Mouse (Mus musculus): ENCODE measurements at regions not wholly inside any gene's neighbourhood (a gene's known extent, or its start where the extent isn't known, plus 50 kb on each side); places are given as distances from the start of the nearest gene placed in this dataset.
A peak's percentile ranks its signal among the peaks of the same experiment; 100 is the strongest.

- no peak overlapping the region for H3K9ac ChIP-seq
- ATAC-seq (ENCODE audit: insufficient read depth): no peak
- no peak overlapping the region for H3K27ac ChIP-seq (replicated peaks)
- no peaks in the 10 kb centered on the region for H3K36me3 ChIP-seq (replicated peaks)
- H3K4me1 ChIP-seq (replicated peaks): no peaks in the 10 kb centered on the region
- H3K9me3 ChIP-seq (replicated peaks): no peaks in the 10 kb centered on the region
- H3K4me2 ChIP-seq: no peak overlapping the region
- H3K27me3 ChIP-seq: no peaks in the 10 kb centered on the region
- H3K4me3 ChIP-seq (replicated peaks): no peak overlapping the region
Measured at GRCm38 (mm10) chr1:154124981-154125380, 76.0 kb upstream of the Zfp648 start.

DNA sequence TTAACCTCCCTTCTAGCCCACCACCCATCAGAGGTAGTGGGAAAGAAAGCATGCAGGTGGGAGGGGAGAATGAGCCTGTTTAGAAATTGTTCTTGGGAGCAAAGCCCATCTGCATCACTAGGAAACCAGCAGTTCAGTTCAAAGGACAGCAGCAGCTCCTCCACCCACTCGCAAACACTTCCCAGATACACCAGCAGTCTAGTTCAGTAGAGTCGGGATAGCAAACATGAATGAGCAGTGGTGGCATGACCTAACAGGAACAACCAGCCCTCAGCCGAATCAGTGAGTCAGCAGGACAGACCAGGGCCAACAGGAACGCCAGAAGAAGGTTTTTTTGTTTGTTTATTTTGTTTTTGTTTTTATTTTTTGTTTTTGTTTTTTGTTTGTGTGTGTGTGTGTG is 74.5 kb upstream of the Zfp648 start:
- no peak overlapping the region for H3K4me2 ChIP-seq
- no peaks in the 10 kb centered on the region for H3K27me3 ChIP-seq
- no peak overlapping the region for H3K4me3 ChIP-seq (replicated peaks)
- H3K27ac ChIP-seq (replicated peaks): no peak overlapping the region
- peak; percentile 51 for ATAC-seq (ENCODE audit: insufficient read depth)
- no peaks in the 10 kb centered on the region for H3K36me3 ChIP-seq (replicated peaks)
- H3K9me3 ChIP-seq (replicated peaks): no peaks in the 10 kb centered on the region
- no peaks in the 10 kb centered on the region for H3K4me1 ChIP-seq (replicated peaks)
- no peak overlapping the region for H3K9ac ChIP-seq
- 39% methylated on average over 4 of the region's 4 CpGs for WGBS (ENCODE audit: insufficient replicate concordance)

DNA sequence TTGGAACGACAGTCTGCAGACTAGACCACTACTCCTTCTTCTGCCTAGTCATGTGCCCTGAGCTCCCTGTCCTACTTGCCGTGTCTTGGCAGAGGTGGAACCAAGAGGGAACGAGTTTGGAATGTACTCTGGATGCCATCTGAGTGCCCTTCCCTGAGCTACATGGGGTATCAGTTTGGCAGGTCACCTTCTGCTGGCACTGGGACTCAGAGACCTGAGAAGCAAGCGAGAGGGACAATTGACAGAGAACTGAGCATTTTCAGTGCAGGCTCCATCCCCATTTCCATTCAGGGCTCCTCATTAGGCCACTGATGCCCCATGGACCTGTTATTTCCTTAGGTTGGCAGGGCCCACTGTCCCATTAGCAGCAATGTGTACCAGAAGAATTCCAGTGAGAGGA is 61.5 kb upstream of the Zfp648 start:
- no peaks in the 10 kb centered on the region for H3K36me3 ChIP-seq (replicated peaks)
- H3K4me2 ChIP-seq: no peak overlapping the region
- no peak overlapping the region for H3K27ac ChIP-seq (replicated peaks)
- H3K9me3 ChIP-seq (replicated peaks): no peaks in the 10 kb centered on the region
- WGBS (ENCODE audit: insufficient replicate concordance): 38% methylated on average over 4 of the region's 4 CpGs
- H3K4me3 ChIP-seq (replicated peaks): no peak overlapping the region
- H3K9ac ChIP-seq: no peak overlapping the region
- no peaks in the 10 kb centered on the region for H3K4me1 ChIP-seq (replicated peaks)
- ATAC-seq (ENCODE audit: insufficient read depth): no peak
- H3K27me3 ChIP-seq: no peaks in the 10 kb centered on the region

DNA sequence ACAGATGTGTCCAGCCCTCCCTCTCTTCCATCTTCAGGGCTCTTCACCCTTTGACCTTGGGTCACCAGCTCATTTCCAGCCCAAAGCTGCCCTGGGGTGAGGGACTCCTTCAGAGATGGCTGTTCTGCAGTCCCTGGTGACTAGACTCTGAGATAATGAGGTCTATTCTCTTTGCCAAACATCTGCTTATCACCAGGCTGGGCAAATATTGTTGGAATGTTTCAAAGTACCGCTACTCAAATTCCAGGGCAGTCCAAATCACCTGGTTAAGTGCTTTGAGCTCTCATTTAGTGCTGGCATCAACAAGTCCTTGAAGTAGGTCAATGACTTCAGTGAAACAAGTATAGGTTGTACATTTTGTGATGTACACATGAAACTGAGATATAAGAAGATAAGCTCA is 57.3 kb upstream of the Zfp648 start:
- Histone ChIP-seq H3K9ac (no peak overlapping the region), H3K36me3 (replicated peaks) (no peaks in the 10 kb centered on the region), H3K27me3 (no peaks in the 10 kb centered on the region), H3K9me3 (replicated peaks) (no peaks in the 10 kb centered on the region), H3K4me1 (replicated peaks) (no peaks in the 10 kb centered on the region; the same call in 1 of the 2 replicates), H3K27ac (replicated peaks) (no peak overlapping the region), H3K4me2 (no peak overlapping the region), H3K4me3 (replicated peaks) (no peak overlapping the region)
- WGBS (ENCODE audit: insufficient replicate concordance): 44% methylated on average over 1 of the region's 1 CpGs
- ATAC-seq (ENCODE audit: insufficient read depth): no peak

DNA sequence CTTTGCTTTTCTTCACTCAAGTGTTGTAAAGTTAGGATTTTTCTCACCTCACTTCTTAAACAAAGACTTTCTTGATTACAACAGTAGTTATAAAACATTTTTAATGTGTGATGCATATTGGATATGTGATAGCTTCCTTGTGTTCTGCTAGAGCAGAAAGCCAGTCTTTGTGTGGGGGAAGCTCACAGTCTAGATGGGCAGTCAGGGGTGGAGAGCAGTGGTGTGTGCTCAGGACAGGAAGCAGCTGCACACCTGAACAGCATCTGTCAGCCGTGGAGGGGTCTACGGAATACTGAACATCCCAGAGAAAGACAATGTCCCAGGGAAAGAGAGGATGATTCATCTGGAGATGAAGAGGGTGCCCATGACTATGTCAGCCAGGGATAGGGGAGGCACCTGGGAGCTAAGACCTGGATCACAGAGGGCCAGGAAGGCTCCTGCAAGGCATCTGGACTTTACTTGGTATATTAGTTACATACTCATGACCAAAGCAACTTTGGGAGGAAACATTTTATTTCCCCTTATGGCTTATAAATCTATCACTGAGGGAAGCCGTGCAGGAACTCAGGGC is 53.9 kb upstream of the Zfp648 start:
- Histone ChIP-seq H3K4me2 (no peak overlapping the region), H3K9me3 (replicated peaks) (no peaks in the 10 kb centered on the region), H3K36me3 (replicated peaks) (no peaks in the 10 kb centered on the region), H3K27ac (replicated peaks) (no peak overlapping the region), H3K9ac (no peak overlapping the region), H3K4me1 (replicated peaks) (peaks cover 6% of the 10 kb centered on the region; the same call in 1 of the 2 replicates), H3K4me3 (replicated peaks) (no peak overlapping the region), H3K27me3 (no peaks in the 10 kb centered on the region)
- 54% methylated on average over 3 of the region's 3 CpGs for WGBS (ENCODE audit: insufficient replicate concordance)
- no peak for ATAC-seq (ENCODE audit: insufficient read depth)

DNA sequence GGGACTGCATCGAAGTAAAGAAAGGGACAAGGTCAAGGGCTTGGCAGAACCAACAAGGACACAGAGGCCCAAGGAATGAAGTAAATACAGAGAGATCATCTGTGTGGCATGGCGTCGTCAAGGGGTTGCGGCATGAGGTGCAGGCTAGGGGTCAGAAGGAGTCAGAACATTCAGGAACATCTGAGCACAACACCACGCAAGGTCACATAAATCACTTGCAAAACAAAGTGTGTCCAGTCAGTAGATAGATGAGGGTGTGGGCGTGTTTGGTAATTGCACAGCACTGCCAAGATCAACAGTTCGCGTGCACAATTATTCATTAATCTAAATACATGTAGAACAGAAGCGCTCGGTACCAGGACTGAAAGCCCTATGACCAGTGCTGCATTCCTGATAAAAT is 52.0 kb upstream of the Zfp648 start:
- H3K4me3 ChIP-seq (replicated peaks): no peak overlapping the region
- WGBS (ENCODE audit: insufficient replicate concordance): 65% methylated on average over 10 of the region's 10 CpGs
- H3K4me2 ChIP-seq: no peak overlapping the region
- no peak overlapping the region for H3K9ac ChIP-seq
- no peaks in the 10 kb centered on the region for H3K36me3 ChIP-seq (replicated peaks)
- peak overlapping the region; percentile 45; the same call in 1 of the 2 replicates for H3K27ac ChIP-seq (replicated peaks)
- H3K27me3 ChIP-seq: no peaks in the 10 kb centered on the region
- ATAC-seq (ENCODE audit: insufficient read depth): peak; percentile 42
- no peaks in the 10 kb centered on the region for H3K9me3 ChIP-seq (replicated peaks)
- H3K4me1 ChIP-seq (replicated peaks): peaks cover 6% of the 10 kb centered on the region; the same call in 1 of the 2 replicates

DNA sequence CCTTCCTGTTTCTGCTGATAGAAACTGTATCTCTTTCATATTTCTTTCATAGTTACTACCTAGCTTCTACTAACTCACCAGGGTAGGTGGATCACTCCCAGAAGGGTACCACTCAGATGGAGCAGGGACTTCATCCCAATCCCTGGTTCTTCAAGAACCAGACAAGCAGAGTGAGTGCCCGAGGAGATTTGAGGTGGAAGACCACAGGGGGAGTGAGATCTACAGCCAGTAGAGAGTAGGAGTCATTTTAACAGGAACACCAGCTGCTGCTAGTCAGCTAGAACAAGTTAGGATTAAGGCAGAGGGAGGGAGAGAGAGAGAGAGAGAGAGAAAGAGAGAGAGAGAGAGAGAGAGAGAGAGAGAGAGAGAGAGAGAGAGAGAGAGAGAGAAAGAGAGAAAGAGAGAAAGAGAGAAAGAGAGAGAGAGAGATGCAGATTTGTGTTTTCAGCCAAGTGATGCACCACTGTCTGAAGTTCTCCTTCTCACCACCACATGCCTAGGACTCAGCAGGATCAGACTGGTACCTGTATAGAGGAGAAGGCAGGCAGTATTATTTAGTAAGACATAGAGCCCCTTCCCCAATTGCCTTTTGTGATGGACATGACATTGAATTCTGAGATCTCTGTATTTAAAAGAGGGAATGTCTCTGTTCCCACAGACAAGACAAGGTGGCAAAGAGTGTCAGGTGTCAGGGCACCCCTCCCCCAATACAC is 51.4 kb upstream of the Zfp648 start:
- WGBS (ENCODE audit: insufficient replicate concordance): 41% methylated on average over 1 of the region's 1 CpGs
- Histone ChIP-seq H3K9ac (no peak overlapping the region), H3K4me1 (replicated peaks) (peaks cover 6% of the 10 kb centered on the region; the same call in 1 of the 2 replicates), H3K9me3 (replicated peaks) (no peaks in the 10 kb centered on the region), H3K4me3 (replicated peaks) (no peak overlapping the region), H3K4me2 (peak overlapping the region; percentile 5; the same call in 1 of the 2 replicates), H3K36me3 (replicated peaks) (no peaks in the 10 kb centered on the region), H3K27ac (replicated peaks) (peak overlapping the region; percentile 45; the same call in 1 of the 2 replicates), H3K27me3 (no peaks in the 10 kb centered on the region)
- ATAC-seq (ENCODE audit: insufficient read depth): no peak

GRCm38 (mm10) chr1:154150167-154150851 is 50.7 kb upstream of the Zfp648 start:
- Histone ChIP-seq H3K9me3 (replicated peaks) (no peaks in the 10 kb centered on the region), H3K4me2 (peak overlapping the region; percentile 5), H3K9ac (no peak overlapping the region), H3K4me1 (replicated peaks) (peaks cover 6% of the 10 kb centered on the region; the same call in 1 of the 2 replicates), H3K4me3 (replicated peaks) (no peak overlapping the region), H3K36me3 (replicated peaks) (no peaks in the 10 kb centered on the region), H3K27ac (replicated peaks) (peak overlapping the region; percentile 59), H3K27me3 (no peaks in the 10 kb centered on the region)
- peak; percentile 81 for ATAC-seq (ENCODE audit: insufficient read depth)
- 46% methylated on average over 8 of the region's 8 CpGs for WGBS (ENCODE audit: insufficient replicate concordance)
